Mouse (Mus musculus): ENCODE results near the gene Lrrc74a.

Gene Lrrc74a

DNA sequence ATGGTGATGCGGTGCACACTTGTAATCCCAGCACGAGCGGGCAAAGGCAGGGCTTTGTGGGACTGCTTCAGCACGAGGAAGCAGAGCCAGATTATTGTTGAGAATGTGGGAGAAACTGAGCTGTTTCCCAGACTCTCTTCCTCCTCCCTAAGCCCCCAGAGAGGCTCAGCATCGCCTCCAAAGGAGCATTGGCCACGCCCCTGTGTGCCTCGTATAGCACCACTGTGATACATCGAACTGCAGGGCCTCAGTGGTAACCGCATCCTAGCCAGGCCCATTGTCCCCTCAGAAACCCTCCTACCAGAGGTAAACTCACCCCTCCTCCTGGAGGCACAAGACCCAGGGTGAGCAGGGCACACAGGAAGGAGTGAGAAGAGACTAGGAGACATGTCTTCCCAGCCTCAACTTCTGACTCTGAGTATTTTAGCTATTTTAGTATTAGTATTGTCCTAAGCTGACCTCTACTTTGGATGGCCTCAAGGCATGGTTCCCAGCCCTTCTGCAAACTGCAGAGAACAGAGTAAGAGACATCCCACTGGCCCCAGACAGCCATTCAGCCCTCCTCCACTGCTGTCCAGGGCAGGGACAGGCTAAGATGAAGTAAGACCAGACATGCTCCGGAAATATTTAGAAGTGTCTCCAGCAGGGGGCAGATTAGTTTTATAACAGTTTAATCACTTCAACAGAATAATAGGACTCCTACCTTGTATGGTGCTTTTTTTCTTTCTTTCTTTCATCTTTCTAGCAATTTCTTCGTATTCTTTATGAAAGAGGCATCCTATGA is 45.2 kb downstream of the Lrrc74a start:
- no peak for ATAC-seq (ENCODE audit: insufficient number of reproducible peaks, low FRiP score, low TSS enrichment)

DNA sequence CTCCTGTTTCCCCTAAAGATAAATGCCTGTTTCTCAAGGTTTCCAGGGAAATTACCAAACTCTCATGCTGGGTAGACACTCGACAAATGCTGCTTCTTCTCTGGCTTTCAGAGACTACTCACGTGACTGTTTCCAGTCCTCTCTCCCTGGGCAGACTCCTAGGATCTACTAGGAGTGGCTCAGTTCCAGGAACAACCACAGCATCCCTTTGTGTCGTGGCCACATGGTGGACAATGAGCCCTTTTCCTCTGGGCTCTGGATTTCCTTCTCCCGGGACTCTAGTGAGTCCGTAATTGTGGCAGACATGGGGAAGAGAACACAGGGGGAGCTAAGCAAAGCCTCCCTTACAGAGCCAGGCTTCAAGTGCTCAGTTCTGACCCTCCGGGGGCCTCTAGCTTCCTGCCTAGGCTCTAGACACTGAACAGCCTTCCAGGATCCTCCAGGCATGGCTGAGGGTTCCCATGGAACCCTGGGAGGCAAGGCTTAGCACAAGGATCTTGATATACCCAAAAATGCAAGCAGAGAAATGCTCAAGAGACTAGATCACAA is 47.6 kb downstream of the Lrrc74a start:
- ATAC-seq (ENCODE audit: insufficient number of reproducible peaks, low FRiP score, low TSS enrichment), result 0 out of 2 replicates have a peak, but pooled peaks have one; percentile 49

DNA sequence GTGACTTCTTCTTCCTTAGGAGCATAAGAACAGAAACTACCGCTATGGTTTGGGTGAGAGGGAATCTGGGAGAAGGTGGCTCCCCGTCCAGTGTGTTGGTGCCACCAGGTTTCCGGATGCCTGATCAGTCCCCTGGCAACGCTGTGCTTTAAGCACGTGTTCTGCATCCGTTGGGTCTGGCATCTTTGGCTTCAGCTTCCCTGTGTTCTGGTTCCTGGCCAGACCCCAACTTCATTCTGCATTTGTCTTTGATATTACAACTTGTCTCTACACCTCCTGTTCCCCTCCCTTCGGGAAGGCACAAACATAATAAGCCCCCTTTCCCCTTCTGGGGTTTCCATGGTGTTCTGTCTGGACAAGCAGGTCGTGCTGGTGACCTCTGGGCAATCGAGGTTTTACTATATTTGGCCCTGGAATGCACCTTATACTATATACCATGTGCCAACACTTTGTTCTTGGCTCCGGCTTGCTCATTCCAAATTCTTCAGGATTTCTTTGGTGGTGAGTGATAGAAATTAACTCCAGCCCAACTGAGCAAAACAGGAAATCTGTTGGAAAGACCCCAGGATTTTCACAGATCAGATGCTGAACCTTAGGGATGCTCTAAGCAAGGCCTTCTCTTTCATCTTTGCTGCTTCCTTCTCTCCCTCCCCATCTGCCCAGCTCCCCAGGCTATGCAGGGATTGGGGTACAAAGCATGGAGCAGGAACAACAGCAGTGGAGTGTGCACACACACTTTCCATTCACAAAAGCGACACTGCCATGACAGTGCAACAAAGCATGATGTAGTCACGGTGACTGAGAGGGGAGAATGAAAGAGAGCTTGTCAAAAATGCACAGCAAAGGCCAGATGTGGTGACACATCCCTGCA is 52.2 kb downstream of the Lrrc74a start:
- no peak for ATAC-seq (ENCODE audit: insufficient number of reproducible peaks, low FRiP score, low TSS enrichment)

DNA sequence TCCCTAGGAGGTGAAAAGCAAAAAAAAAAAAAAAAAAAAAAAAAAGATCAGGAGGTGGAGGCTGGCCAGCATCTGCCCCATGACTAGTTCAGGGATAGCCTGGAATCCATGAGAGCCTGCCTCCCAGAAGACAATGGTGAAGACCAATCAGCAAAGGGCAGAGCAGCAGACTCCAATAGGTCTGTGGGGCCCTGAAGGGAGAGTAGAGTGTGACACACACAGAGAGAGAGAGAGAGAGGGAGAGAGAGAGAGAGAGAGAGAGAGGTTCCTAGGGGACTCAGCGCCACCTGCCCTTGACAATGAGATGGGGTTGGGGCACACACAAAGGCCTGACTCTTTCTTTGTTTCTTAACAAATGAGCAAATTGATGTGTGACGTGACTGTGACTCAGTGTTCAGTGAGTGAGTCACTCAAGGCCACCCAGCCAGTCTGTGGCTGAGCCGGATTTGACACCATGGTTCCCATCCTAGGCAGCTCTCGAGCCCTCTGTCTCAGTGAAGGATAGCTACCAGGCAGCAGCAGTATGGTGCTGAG is 52.9 kb downstream of the Lrrc74a start:
- ATAC-seq (ENCODE audit: insufficient number of reproducible peaks, low FRiP score, low TSS enrichment), result no peak

DNA sequence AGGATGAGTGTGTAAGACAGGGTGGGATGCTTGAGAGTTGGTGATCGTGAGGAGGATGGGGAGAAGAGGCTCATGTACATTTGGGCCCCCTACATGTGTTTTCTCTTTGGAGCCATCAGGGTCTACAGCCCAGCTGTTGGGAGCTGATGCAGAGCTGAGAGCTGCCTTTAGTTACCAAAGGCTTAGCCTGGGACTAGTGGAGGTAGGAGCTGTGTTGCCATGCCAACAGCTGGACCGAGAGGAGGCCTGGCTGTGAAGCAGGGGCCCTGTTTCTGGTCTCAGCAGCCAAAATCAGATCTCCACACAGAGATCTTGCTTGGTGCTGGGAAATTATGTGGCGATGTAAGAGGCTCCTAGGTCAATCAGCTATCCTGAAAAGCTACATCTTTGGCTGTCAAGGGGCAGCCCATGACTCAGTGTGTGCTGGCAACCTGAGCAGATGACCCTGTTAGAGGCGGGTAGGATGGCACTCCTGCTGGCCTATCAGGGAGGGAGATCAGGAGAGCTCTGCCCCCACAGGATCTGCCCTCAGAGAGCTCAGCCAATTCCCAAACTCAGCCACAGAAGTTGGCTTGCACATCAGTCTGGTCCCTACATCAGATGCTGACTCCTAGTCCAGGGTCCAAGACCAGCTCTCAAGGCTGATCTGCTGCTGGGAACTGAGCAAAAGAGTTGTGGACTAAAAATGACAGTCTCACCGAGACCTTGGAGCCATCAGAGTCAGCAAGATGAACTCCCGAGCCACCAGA is 56.1 kb downstream of the Lrrc74a start:
- no peak for ATAC-seq (ENCODE audit: insufficient number of reproducible peaks, low FRiP score, low TSS enrichment)

DNA sequence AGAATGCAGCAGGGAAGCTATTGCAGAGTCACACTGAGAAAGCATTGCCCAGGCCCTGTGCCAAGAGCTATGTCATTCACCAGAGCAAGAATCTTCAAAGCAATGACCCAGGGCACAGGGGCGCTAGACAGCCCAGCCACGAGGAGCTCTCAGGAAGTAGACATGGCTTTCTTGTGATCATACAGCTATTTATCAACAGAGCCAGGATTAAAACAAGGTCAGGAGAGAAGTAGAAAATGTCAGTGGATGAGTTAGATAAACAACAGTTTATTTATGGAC is 56.6 kb downstream of the Lrrc74a start:
- ATAC-seq (ENCODE audit: insufficient number of reproducible peaks, low FRiP score, low TSS enrichment), result no peak

DNA sequence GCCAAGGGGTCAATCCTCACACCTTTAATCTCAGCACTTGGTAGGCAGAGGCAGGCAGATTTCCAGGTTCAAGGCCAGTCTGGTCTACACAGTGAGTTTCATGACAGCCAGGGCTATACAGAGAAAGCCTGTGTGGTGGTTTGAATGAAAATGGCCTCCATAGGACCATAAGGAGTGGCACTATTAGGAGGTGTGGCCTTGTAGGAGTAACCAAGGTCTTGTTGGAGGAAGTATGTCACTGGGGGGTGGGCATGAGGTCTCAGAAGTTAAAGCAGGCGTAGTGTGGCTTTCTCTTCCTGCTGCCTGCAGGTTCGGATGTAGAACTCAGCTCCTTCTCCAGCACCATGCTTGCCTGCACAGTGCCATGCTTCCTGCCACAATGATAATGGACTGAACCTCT is 57.8 kb downstream of the Lrrc74a start:
- no peak for ATAC-seq (ENCODE audit: insufficient number of reproducible peaks, low FRiP score, low TSS enrichment)

DNA sequence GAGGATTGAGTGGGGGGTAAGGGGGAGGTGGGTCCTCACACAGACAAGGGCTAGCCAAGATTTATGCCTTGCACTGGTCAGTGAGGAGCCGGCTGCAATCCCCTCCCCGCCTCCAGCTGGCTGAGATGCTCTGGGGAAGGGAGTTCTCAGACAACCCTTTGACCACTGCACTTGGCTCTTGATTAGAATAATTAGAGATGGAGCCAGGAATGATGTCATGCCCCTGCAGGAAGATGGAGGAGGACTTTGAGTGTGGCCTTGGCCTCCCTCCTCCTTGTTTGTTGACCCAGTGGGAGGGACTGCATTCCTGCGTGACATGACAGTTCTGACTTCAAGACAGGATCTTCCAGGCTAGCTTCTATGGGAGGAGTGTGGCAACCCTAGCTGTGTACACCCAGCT is 59.7 kb downstream of the Lrrc74a start:
- ATAC-seq (ENCODE audit: insufficient number of reproducible peaks, low FRiP score, low TSS enrichment), result no peak

DNA sequence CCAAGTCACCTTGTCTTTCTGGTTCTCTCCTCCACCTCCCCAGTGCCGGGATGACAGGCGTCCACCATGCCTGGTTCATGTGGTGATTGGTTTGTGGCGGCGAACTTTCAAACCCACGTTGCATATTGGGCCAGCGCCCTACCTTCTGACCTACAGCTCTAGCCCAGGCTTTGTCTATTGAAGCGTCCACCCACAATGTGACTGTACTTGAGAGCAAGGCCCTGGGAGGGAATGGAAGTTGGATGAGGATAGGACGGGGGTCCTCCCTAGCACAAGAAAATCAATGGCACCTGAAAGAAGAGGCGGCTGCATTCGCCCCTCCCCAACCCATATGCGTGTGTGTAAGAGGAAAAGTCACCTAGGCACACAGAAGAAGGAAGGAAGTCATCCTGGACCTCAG is 60.2 kb downstream of the Lrrc74a start:
- no peak for ATAC-seq (ENCODE audit: insufficient number of reproducible peaks, low FRiP score, low TSS enrichment)

DNA sequence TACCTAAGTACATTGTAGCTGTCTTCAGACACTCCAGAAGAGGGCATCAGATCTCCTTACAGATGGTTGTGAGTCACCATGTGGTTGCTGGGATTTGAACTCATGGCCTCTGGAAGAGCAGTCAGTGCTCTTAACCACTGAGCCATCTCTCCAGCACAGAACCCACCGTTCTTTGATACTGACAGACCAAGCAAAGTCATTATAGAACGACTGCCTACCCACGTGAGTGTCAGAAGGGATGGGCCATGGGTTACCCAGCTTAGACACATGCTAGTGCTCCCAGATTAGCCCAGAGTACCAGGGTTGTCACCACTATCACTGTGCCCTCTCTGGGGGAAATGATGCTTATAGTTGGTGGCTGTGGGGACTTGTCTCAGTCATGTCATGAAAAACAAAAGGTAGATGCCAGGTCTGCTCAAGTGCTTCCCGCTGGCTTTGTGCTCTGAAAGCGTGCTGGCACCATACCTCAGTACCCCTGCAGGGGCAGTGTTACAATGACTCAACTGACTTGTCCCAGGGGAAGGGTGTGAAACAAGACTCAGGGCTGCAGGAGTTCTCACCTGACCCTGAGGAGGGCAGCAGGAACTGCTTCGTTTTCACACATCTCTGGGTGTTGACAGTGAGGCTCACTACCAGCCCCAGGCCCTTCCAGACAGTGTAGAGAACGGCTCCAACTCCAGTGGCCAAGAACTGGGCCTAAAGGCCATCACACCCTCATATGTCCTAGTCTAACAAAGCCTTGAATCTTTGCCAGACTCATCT is 61.1 kb downstream of the Lrrc74a start:
- no peak; the same call in 1 of the 2 replicates for ATAC-seq (ENCODE audit: insufficient number of reproducible peaks, low FRiP score, low TSS enrichment)

DNA sequence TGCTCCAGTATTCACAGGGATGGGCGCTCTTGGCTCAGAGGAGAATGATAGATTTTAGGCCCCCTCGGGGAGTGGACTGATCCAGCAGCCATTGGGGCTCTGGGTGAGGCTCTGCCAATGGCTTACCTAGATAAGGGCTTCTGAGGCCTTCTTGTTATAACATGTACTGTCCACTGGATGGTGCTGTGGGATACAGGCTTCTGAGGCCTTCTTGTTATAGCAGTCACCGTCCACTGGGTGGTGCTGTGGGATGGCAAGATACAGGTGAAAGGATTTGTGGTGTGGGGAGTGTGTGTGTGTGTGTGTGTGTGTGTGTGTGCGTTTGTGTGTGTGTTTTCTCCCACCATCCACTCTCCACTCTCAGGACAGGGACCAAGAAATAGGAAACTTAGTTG is 61.7 kb downstream of the Lrrc74a start:
- ATAC-seq (ENCODE audit: insufficient number of reproducible peaks, low FRiP score, low TSS enrichment), result peak; percentile 39

DNA sequence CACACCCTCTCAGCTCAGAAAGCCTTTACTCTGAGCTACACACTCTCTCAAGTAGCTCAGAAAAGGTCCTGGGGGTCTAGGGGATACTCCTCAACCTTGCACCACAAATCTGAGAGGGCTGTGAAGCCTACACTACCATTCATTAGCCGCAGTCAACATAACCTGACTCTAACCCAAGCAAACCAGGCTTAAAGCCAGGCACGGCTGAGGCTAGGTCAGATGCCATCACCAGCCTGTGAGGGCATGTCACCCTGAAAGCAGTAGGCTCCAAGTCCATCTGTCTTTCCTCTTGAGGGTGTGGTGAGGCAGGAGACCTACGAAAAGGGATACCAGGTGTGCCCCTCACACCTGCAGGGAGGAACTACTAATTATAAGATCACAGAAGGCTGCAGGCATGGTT is 62.2 kb downstream of the Lrrc74a start:
- no peak for ATAC-seq (ENCODE audit: insufficient number of reproducible peaks, low FRiP score, low TSS enrichment)

DNA sequence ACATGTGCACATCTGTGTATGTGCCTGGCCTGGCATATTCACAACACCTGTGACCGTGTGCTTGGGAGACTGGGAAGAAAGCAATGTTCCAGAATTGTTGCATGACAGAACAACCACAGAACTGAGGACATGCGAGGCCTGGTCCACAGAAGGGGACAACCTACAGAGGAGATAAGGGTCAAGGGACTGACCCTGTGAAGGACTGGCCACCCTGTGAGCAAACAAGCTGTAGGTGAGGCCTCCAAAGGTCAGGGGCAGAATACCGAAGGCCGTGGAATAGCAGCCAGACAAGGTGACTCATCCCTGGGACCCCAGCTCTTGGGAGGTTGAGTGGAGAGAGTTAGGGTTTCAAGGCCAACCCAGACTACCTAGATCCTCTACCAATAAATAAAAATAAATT is 63.6 kb downstream of the Lrrc74a start:
- ATAC-seq (ENCODE audit: insufficient number of reproducible peaks, low FRiP score, low TSS enrichment), result no peak

DNA sequence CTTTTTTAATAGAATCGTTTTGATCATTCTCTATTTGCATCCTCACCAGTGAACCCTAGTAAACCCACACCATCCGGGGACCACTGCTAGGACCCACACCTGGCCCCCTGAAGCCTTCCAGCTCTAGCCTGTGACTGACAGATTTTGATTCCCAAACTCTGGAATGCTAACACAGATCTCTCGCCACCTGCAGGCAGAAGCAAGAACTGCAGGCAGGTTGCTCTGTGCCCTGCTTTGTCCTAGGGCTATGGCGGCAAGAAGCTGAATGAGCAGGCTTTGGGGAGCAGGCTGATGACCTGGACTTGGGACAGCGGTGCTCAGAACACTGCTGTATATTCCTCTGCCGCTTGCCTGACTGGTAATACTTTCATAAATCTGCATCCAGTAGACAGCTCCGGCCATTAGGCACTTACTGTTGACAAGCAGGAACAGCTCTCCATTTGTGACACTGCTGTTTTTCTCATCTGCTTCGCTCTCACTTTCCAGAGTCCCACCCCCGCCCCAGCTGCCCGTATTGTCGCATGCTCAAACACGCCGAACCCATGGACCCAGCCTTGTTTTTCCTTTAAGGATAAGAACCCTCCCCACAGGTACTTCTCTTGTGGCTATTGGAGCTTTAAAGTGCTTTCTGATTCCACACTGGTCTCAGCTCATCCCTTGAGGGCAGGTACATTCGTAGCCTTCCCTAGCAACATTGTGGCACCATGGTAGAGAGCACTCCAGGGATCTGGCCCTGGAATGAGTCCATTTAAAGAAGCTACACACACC is 64.8 kb downstream of the Lrrc74a start:
- no peak for ATAC-seq (ENCODE audit: insufficient number of reproducible peaks, low FRiP score, low TSS enrichment)

DNA sequence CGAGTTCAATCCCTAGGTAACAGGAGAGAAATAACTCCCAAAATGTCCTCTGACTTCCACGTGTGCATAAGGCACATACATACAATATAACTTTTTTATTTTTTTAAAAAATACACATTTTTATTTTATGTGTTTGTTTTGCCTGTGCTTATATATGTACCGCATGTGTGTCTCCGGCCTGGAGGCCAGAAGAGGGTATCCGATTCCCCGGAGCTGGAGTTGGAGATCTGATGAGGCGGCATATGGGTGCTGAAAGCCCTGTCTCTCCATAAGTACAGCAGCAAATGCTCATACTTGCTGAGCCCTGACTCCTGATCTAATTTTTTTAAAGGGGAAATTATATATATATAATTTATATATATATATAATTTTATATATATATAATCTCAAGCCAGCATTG is 65.6 kb downstream of the Lrrc74a start:
- no peak for ATAC-seq (ENCODE audit: insufficient number of reproducible peaks, low FRiP score, low TSS enrichment)

DNA sequence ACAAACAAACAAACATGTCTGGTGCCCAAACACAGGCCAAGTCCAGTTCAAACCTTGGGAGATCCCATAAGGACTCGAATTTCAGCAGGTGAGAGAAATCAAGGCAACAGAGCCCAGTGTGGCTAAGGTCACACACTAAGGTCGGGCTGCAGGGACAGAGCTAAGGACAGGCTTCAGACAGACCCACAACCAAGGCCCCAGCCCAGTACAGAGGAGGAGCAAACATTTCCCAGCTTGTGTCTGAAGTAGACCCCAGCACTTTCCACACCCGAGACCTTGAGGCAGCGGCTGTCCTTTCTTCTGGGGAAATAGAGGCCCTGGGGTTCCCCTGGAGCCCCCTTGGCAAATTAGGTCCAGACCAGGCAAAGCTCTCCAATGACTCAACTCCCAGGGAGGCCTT is 66.2 kb downstream of the Lrrc74a start:
- no peak for ATAC-seq (ENCODE audit: insufficient number of reproducible peaks, low FRiP score, low TSS enrichment)

DNA sequence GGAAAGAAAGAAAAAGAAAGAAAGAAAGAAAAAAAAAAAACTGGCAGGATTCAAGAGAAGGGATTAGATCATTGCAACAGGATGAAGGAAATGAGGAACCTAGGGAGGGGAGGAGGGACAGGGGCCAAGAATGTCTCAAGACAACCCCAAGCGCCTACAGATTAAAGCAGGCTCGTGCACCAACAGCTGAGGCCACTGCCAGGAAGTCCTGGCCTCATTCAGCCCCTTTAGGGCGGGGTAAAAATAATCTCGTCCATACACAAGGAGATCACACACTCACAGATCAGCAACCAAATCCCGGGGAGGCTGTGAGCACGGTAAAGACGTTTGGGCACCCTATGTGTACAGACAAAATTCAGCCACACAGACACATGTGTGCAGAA is 66.6 kb downstream of the Lrrc74a start:
- ATAC-seq (ENCODE audit: insufficient number of reproducible peaks, low FRiP score, low TSS enrichment), result peak; percentile 2; the same call in 1 of the 2 replicates

DNA sequence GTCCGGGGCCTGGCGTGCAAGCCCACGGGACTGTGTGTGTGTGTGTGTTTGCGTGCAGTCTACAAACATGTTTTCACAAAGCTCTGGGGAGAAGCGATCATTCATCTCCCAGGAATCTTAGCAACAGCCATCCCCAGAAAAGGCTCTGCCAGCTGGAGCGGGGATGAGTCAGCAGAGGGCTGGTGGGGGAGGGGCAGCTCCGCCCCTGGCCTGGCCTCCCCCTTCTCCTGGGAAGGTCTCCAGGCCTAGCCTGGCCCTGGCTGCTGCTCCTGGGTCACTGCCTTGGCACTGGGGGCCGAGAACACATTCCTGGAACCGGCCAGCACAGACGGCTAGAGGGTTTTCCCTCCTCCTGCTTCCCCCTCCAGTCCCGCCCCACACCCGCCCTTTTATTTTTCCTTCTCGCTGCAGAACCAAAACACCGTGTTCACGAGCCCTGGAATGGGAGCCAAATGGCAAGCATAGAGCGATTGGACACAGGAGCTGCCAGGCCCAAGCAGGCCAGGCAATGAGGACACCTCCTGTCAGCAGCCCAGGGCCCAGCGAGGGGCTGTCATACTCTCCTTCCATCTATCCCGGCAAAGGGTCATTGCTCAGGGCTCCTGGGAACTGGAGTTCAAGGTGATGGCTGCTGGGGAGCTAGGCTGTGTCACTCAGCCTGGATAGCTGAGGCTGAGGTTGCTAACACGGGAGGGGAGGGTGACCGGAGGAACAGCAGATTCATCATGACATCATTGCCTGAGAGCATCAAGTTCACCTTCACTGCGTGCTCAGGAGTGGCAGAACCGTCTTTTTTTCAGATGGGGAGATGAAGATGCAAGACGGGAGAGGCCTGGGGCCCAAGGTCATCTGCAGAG is 67.2 kb downstream of the Lrrc74a start:
- ATAC-seq (ENCODE audit: insufficient number of reproducible peaks, low FRiP score, low TSS enrichment), result peak; percentile 81
